Mouse (Mus musculus) stomach, embryonic 14.5 days (tissue): ENCODE data around the gene Rsad1. TPM values are rescaled to one million over a fixed set of nuclear protein-coding genes. Genes with fewer than 3 reads are reported as not detected.

Experiments
- ATAC-seq: fragments of 200-750 bp; cut with Nextera tagmentation; 2 replicates; pipeline ENCODE4 v1.8.0; 2017; ENCODE audit warnings: low read depth, moderate TSS enrichment; ENCODE audit not compliant: insufficient number of reproducible peaks, insufficient read depth, low FRiP score
- H3K27ac ChIP-seq: fragments of 300-500 bp; sonication (generic); 2 replicates; pipeline ENCODE4 v1.5.1; 2014; ENCODE audit warnings: mild to moderate bottlenecking, low read length, moderate library complexity, mixed read lengths
- H3K27me3 ChIP-seq: fragments of 300-500 bp; sonication (generic); 2 replicates; pipeline ENCODE4 v1.6.1; 2014; ENCODE audit warnings: low read length, control low read depth, mixed read lengths; ENCODE audit not compliant: control insufficient read depth, insufficient read depth
- H3K36me3 ChIP-seq: fragments of 300-500 bp; sonication (generic); 2 replicates; pipeline ENCODE4 v1.6.1; 2014; ENCODE audit warnings: mild to moderate bottlenecking, control low read depth, low read length, moderate library complexity, mixed read lengths; ENCODE audit not compliant: control insufficient read depth, insufficient read depth
- H3K4me1 ChIP-seq: fragments of 300-500 bp; sonication (generic); 2 replicates; pipeline ENCODE4 v1.6.1; 2014; ENCODE audit warnings: low read length, control low read depth, mixed read lengths; ENCODE audit not compliant: control insufficient read depth, insufficient read depth
- H3K4me2 ChIP-seq: fragments of 300-500 bp; sonication (generic); replicated peaks from 2 replicates; pipeline ENCODE4 v1.6.1; 2014; ENCODE audit warnings: low read depth, low read length, control low read depth
- H3K4me3 ChIP-seq: fragments of 300-500 bp; sonication (generic); 2 replicates; pipeline ENCODE4 v1.5.1; 2014; ENCODE audit warnings: low read depth, low read length, control low read depth
- H3K9ac ChIP-seq: fragments of 300-500 bp; sonication (generic); replicated peaks from 2 replicates; pipeline ENCODE4 v1.6.1; 2014; ENCODE audit warnings: low read depth, mild to moderate bottlenecking, control low read depth, low read length, moderate library complexity, mixed read lengths
- H3K9me3 ChIP-seq: fragments of 300-500 bp; sonication (generic); 2 replicates; pipeline ENCODE4 v1.6.1; 2016; ENCODE audit warnings: low read depth, low read length, control low read depth; ENCODE audit not compliant: control insufficient read depth
- WGBS: fragments of 180-500 bp; shearing (Covaris S2); extraction: QIAGEN DNeasy Blood & Tissue Kit; methylation state at CpG from one replicate; pipeline ENCODE4 v1.1.7; 2014; 5-methylcytosine and 5-hydroxymethylcytosine counted together
- polyA plus RNA-seq: library from polyadenylated mRNA; unstranded; fragments of >200 nt; fragmentation: Nextera tagmentation; extraction: Ambion mirVana; gene quantifications from 2 replicates; pipeline ENCODE4 v1.2.1, GENCODE M21; 2014

The Rsad1 gene
- polyA plus RNA-seq, 1 experiment from 2014 or later = 3.4 TPM

GRCm38 (mm10) chr11:94563821-94564220 is 14.8 kb upstream of the Rsad1 start:
- peak; percentile 7; the same call in 1 of the 2 replicates for ATAC-seq
- Histone ChIP-seq H3K27ac (no peak overlapping the region), H3K4me2 (peak overlapping the region; percentile 38), H3K9me3 (no peaks in the 10 kb centered on the region), H3K4me1 (0 out of 2 replicates have a peak, but pooled peaks cover 6% of the 10 kb centered on the region), H3K4me3 (no peak overlapping the region), H3K36me3 (no peaks in the 10 kb centered on the region; the same call in 1 of the 2 replicates), H3K9ac (no peak overlapping the region), H3K27me3 (0 out of 2 replicates have a peak, but pooled peaks cover 3% of the 10 kb centered on the region)
- WGBS = 43% methylated on average over 5 of the region's 5 CpGs

- Histone ChIP-seq H3K9ac (no peak overlapping the region), H3K9me3 (no peaks in the 10 kb centered on the region), H3K27me3 (0 out of 2 replicates have a peak, but pooled peaks cover 3% of the 10 kb centered on the region), H3K4me2 (no peak overlapping the region), H3K36me3 (no peaks in the 10 kb centered on the region; the same call in 1 of the 2 replicates), H3K27ac (no peak overlapping the region), H3K4me3 (no peak overlapping the region), H3K4me1 (0 out of 2 replicates have a peak, but pooled peaks cover 6% of the 10 kb centered on the region)
- ATAC-seq = no peak
- WGBS = 97% methylated on average over 5 of the region's 5 CpGs
Measured at GRCm38 (mm10) chr11:94563383-94563782, 14.3 kb upstream of the Rsad1 start.

GRCm38 (mm10) chr11:94558226-94558625 is 9.2 kb upstream of the Rsad1 start:
- H3K9me3 ChIP-seq = no peaks in the 10 kb centered on the region
- no peak overlapping the region for H3K4me3 ChIP-seq
- H3K9ac ChIP-seq = no peak overlapping the region
- no peaks in the 10 kb centered on the region for H3K27me3 ChIP-seq
- H3K36me3 ChIP-seq = peaks cover 3% of the 10 kb centered on the region; the same call in 1 of the 2 replicates
- H3K4me2 ChIP-seq = no peak overlapping the region
- ATAC-seq = no peak
- WGBS = 52% methylated on average over 3 of the region's 3 CpGs
- H3K27ac ChIP-seq = no peak overlapping the region
- no peaks in the 10 kb centered on the region for H3K4me1 ChIP-seq

GRCm38 (mm10) chr11:94550442-94550744 is 1.3 kb upstream of the Rsad1 start:
- Histone ChIP-seq H3K9ac (no peak overlapping the region), H3K4me2 (no peak overlapping the region), H3K4me1 (peaks cover 11% of the 10 kb centered on the region; the same call in 1 of the 2 replicates), H3K27ac (no peak overlapping the region), H3K4me3 (no peak overlapping the region), H3K9me3 (no peaks in the 10 kb centered on the region), H3K27me3 (no peaks in the 10 kb centered on the region), H3K36me3 (no peaks in the 10 kb centered on the region)
- no peak for ATAC-seq
- 91% methylated on average over 5 of the region's 5 CpGs for WGBS

GRCm38 (mm10) chr11:94549691-94550441 is 811 bp upstream of the Rsad1 start:
- Histone ChIP-seq H3K9ac (0 out of 2 replicates have a peak overlapping the region, but pooled peaks have one; percentile 7), H3K27ac (peak overlapping the region; percentile 30; the same call in 1 of the 2 replicates)

GRCm38 (mm10) chr11:94548041-94548784 is 842 bp downstream of the Rsad1 start:
- 13% methylated on average over 24 of the region's 24 CpGs for WGBS
- Histone ChIP-seq H3K4me1 (peaks cover 13% of the 10 kb centered on the region; the same call in 1 of the 2 replicates), H3K4me2 (peak overlapping the region; percentile 97), H3K36me3 (no peaks in the 10 kb centered on the region), H3K27me3 (no peaks in the 10 kb centered on the region), H3K4me3 (peak overlapping the region; percentile 51), H3K27ac (no peak overlapping the region), H3K9ac (peak overlapping the region; percentile 59), H3K9me3 (no peaks in the 10 kb centered on the region)
- ATAC-seq = 0 out of 2 replicates have a peak, but pooled peaks have one; percentile 5

More at GRCm38 (mm10) chr11:94549691-94550441, 811 bp upstream of the Rsad1 start:
- no peak overlapping the region for H3K4me2 ChIP-seq
- ATAC-seq = no peak
- peaks cover 11% of the 10 kb centered on the region; the same call in 1 of the 2 replicates for H3K4me1 ChIP-seq
- no peaks in the 10 kb centered on the region for H3K9me3 ChIP-seq
- H3K36me3 ChIP-seq = no peaks in the 10 kb centered on the region
- 65% methylated on average over 10 of the region's 10 CpGs for WGBS
- H3K27me3 ChIP-seq = no peaks in the 10 kb centered on the region
- H3K4me3 ChIP-seq = no peak overlapping the region

- Histone ChIP-seq H3K27ac (no peak overlapping the region), H3K4me2 (no peak overlapping the region), H3K4me1 (peaks cover 13% of the 10 kb centered on the region; the same call in 1 of the 2 replicates), H3K4me3 (no peak overlapping the region), H3K36me3 (no peaks in the 10 kb centered on the region), H3K27me3 (no peaks in the 10 kb centered on the region), H3K9ac (no peak overlapping the region), H3K9me3 (no peaks in the 10 kb centered on the region)
- WGBS = 90% methylated on average over 6 of the region's 6 CpGs
- ATAC-seq = no peak
Measured at GRCm38 (mm10) chr11:94547271-94547670, 1.8 kb downstream of the Rsad1 start.

GRCm38 (mm10) chr11:94546381-94546780 is 2.7 kb downstream of the Rsad1 start:
- WGBS = 91% methylated on average over 5 of the region's 5 CpGs

More at GRCm38 (mm10) chr11:94546381-94546780, 2.7 kb downstream of the Rsad1 start:
- Histone ChIP-seq H3K4me1 (peaks cover 13% of the 10 kb centered on the region; the same call in 1 of the 2 replicates), H3K4me2 (no peak overlapping the region), H3K9me3 (no peaks in the 10 kb centered on the region), H3K27ac (no peak overlapping the region), H3K36me3 (no peaks in the 10 kb centered on the region), H3K9ac (no peak overlapping the region), H3K4me3 (no peak overlapping the region), H3K27me3 (no peaks in the 10 kb centered on the region)
- no peak for ATAC-seq
